In genomic region chr13:16008348-16008747, GRCm38 (mm10) we compare ENCODE assay signal across 17 mouse cellular contexts.
"Had no signal": no experiment of that assay in that cellular context is flagged by ENCODE, and none has a peak within 500 bp of the region (broad histone marks: within the 10 kb centered on the region; RNA-seq: fewer than 3 reads in every experiment).

No protein-coding gene starts in this region.

- H3K27ac ChIP-seq: kidney, postnatal 0 days; left cerebral cortex, adult 2 months; limb, embryonic 15.5 days; lung, embryonic 15.5 days; macrophage had no signal

- H3K36me3 ChIP-seq: limb, embryonic 15.5 days; lung, embryonic 15.5 days had no signal

- H3K9ac ChIP-seq: limb, embryonic 15.5 days; lung, embryonic 15.5 days had no signal

- H3K4me3 ChIP-seq: left cerebral cortex, adult 2 months; limb, embryonic 15.5 days; lung, embryonic 15.5 days; megakaryocyte, embryonic 14.5 days had no signal

- DNase-seq: kidney, postnatal 4 days; lung, postnatal 14 days; right cerebral cortex, adult 18-20 months; right cerebral cortex, postnatal 25 days; thymus, adult 18-20 months; thymus, postnatal 14 days had no signal

- H3K27me3 ChIP-seq: limb, embryonic 15.5 days; lung, embryonic 15.5 days had no signal

- H3K4me2 ChIP-seq: limb, embryonic 15.5 days; lung, embryonic 15.5 days; midbrain, embryonic 11.5 days had no signal

- H3K9me3 ChIP-seq: limb, embryonic 15.5 days; lung, embryonic 15.5 days; megakaryocyte, embryonic 14.5 days had no signal

- ATAC-seq: hindbrain, embryonic 16.5 days; inflammation-experienced regulatory T-cells, adult 6 months; intestine, postnatal 0 days; midbrain, embryonic 16.5 days had no signal
